Mouse (Mus musculus) thymus, postnatal 36 days (tissue): ENCODE results near the gene Ric8a.

Experiments
- DNase-seq, 2 experiments: peaks; one replicate each; pipeline ENCODE4 v3.0.0; 2022; ENCODE audit warnings: mixed read lengths in 2 of 2

Ric8a gene

GRCm38 (mm10) chr7:140894611-140895010 lies 37.9 kb downstream of the Ric8a start:
- no peak for DNase-seq

GRCm38 (mm10) chr7:140897863-140898262 lies 41.1 kb downstream of the Ric8a start:
- DNase-seq: no peak

GRCm38 (mm10) chr7:140899121-140899520 lies 42.4 kb downstream of the Ric8a start:
- no peak for DNase-seq

- no peak for DNase-seq
These were observed 43.5 kb downstream of the Ric8a start, which contains the start of gene Cox8b for GRCm38 (mm10) chr7:140900220-140900619. Gene Cox8b (minus strand): TSS chr7:140900446.

- DNase-seq: no peak
These were observed 45.5 kb downstream of the Ric8a start for GRCm38 (mm10) chr7:140902036-140902875.

GRCm38 (mm10) chr7:140903212-140903611 lies 46.5 kb downstream of the Ric8a start:
- peak; percentile 71 to 81 for DNase-seq

GRCm38 (mm10) chr7:140905642-140906081 lies 48.9 kb downstream of the Ric8a start:
- no peak for DNase-seq

GRCm38 (mm10) chr7:140907131-140907530 lies 50.4 kb downstream of the Ric8a start:
- DNase-seq: no peak

- no peak for DNase-seq
These were observed 50.9 kb downstream of the Ric8a start for GRCm38 (mm10) chr7:140907697-140908096.

GRCm38 (mm10) chr7:140908181-140908580 lies 51.4 kb downstream of the Ric8a start:
- no peak for DNase-seq

GRCm38 (mm10) chr7:140908634-140909107 lies 51.9 kb downstream of the Ric8a start:
- DNase-seq: peak; percentile 73 to 77

GRCm38 (mm10) chr7:140912293-140912692 lies 55.5 kb downstream of the Ric8a start:
- DNase-seq: no peak

GRCm38 (mm10) chr7:140912846-140913482 lies 56.2 kb downstream of the Ric8a start:
- DNase-seq: no peak
